Mouse (Mus musculus) ES-Bruce4 (cell line): ENCODE measurements at regions not wholly inside any gene's neighbourhood (a gene's known extent, or its start where the extent isn't known, plus 50 kb on each side); places are given as distances from the start of the nearest gene placed in this dataset.

Source experiments
- H3K27ac ChIP-seq: 2 replicates; pipeline ENCODE4 v1.5.1; 2012; ENCODE audit warnings: low read length, inconsistent platforms; ENCODE audit not compliant: insufficient read depth
- H3K27me3 ChIP-seq: 2 replicates; pipeline ENCODE4 v1.6.1; 2012; ENCODE audit warnings: mild to moderate bottlenecking, low read length, inconsistent platforms; ENCODE audit not compliant: control insufficient read depth, poor library complexity, insufficient read depth, severe bottlenecking
- H3K36me3 ChIP-seq: 2 replicates; pipeline ENCODE4 v1.6.1; 2012; ENCODE audit warnings: inconsistent platforms, mild to moderate bottlenecking, low read length, moderate library complexity; ENCODE audit not compliant: control insufficient read depth, poor library complexity, insufficient read depth, severe bottlenecking
- H3K4me1 ChIP-seq: one replicate; pipeline ENCODE4 v1.8.1; 2011; ENCODE audit warnings: low read length; ENCODE audit not compliant: control insufficient read depth, insufficient read depth
- H3K4me3 ChIP-seq: 2 replicates; pipeline ENCODE4 v1.5.1; 2011; ENCODE audit warnings: low read depth, mild to moderate bottlenecking, low read length
- H3K9ac ChIP-seq: 2 replicates; pipeline ENCODE4 v1.6.1; 2012; ENCODE audit warnings: low read depth, mild to moderate bottlenecking, inconsistent platforms; ENCODE audit not compliant: poor library complexity, severe bottlenecking
- H3K9me3 ChIP-seq: replicated peaks from 2 replicates; pipeline ENCODE4 v1.6.1; 2012; ENCODE audit warnings: mild to moderate bottlenecking, low read length, inconsistent platforms; ENCODE audit not compliant: control insufficient read depth, poor library complexity, insufficient read depth, severe bottlenecking
- CTCF ChIP-seq: IDR thresholded peaks from one replicate; pipeline ENCODE4 v1.8.1; 2011; ENCODE audit warnings: low read depth, low read length
- EP300 ChIP-seq: IDR thresholded peaks from 2 replicates; pipeline ENCODE4 v1.6.1; 2011; ENCODE audit warnings: low read depth, low read length; ENCODE audit not compliant: insufficient read depth
- POLR2A ChIP-seq: IDR thresholded peaks from one replicate; pipeline ENCODE4 v1.8.1; 2011; ENCODE audit warnings: low read length; ENCODE audit not compliant: insufficient read depth

GRCm38 (mm10) chr10:26639118-26639517 lies 114.1 kb upstream of the Arhgap18 start:
- TF ChIP-seq CTCF = no peak
- TF ChIP-seq EP300 = no peak
- TF ChIP-seq POLR2A = no peak
- no peak overlapping the region for H3K9ac ChIP-seq

GRCm38 (mm10) chr10:26653103-26653502 lies 100.1 kb upstream of the Arhgap18 start:
- H3K27ac ChIP-seq = peak overlapping the region; percentile 86
- no peak overlapping the region for H3K9ac ChIP-seq
- TF ChIP-seq EP300 = peak; percentile 56; the same call in 1 of the 2 replicates
- TF ChIP-seq POLR2A = no peak
- H3K4me3 ChIP-seq = no peak overlapping the region
- peaks cover 25% of the 10 kb centered on the region for H3K9me3 ChIP-seq
- no peaks in the 10 kb centered on the region for H3K27me3 ChIP-seq
- no peaks in the 10 kb centered on the region for H3K4me1 ChIP-seq
- H3K36me3 ChIP-seq = no peaks in the 10 kb centered on the region

More at GRCm38 (mm10) chr10:26639118-26639517, 114.1 kb upstream of the Arhgap18 start:
- no peak overlapping the region for H3K4me3 ChIP-seq
- H3K9me3 ChIP-seq = peaks cover 9% of the 10 kb centered on the region
- no peaks in the 10 kb centered on the region for H3K36me3 ChIP-seq
- peaks cover 4% of the 10 kb centered on the region for H3K4me1 ChIP-seq
- no peaks in the 10 kb centered on the region for H3K27me3 ChIP-seq
- H3K27ac ChIP-seq = no peak overlapping the region

GRCm38 (mm10) chr10:26664270-26664669 lies 89.0 kb upstream of the Arhgap18 start:
- Histone ChIP-seq H3K4me3 (no peak overlapping the region), H3K9me3 (peaks cover 2% of the 10 kb centered on the region; the same call in 1 of the 2 replicates), H3K4me1 (no peaks in the 10 kb centered on the region), H3K27me3 (no peaks in the 10 kb centered on the region), H3K36me3 (no peaks in the 10 kb centered on the region), H3K9ac (no peak overlapping the region), H3K27ac (no peak overlapping the region)
- no peak for TF ChIP-seq CTCF
- TF ChIP-seq POLR2A = no peak
- no peak for TF ChIP-seq EP300

GRCm38 (mm10) chr10:26679500-26680227 lies 73.6 kb upstream of the Arhgap18 start:
- Histone ChIP-seq H3K4me1 (no peaks in the 10 kb centered on the region), H3K9ac (no peak overlapping the region), H3K36me3 (no peaks in the 10 kb centered on the region), H3K27ac (no peak overlapping the region), H3K27me3 (no peaks in the 10 kb centered on the region), H3K4me3 (no peak overlapping the region), H3K9me3 (no peaks in the 10 kb centered on the region)
- TF ChIP-seq POLR2A (no peak), CTCF (no peak), EP300 (no peak)

GRCm38 (mm10) chr10:26694761-26695160 lies 58.5 kb upstream of the Arhgap18 start:
- Histone ChIP-seq H3K9ac (no peak overlapping the region), H3K4me3 (no peak overlapping the region), H3K36me3 (no peaks in the 10 kb centered on the region), H3K4me1 (no peaks in the 10 kb centered on the region), H3K27me3 (no peaks in the 10 kb centered on the region), H3K27ac (no peak overlapping the region), H3K9me3 (no peaks in the 10 kb centered on the region)
- TF ChIP-seq POLR2A (no peak), EP300 (no peak), CTCF (no peak)

- no peaks in the 10 kb centered on the region for H3K4me1 ChIP-seq
- peak overlapping the region; percentile 6; the same call in 1 of the 2 replicates for H3K9ac ChIP-seq
- H3K4me3 ChIP-seq = peak overlapping the region; percentile 56
- no peaks in the 10 kb centered on the region for H3K27me3 ChIP-seq
- H3K36me3 ChIP-seq = no peaks in the 10 kb centered on the region
- no peak overlapping the region for H3K27ac ChIP-seq
- no peaks in the 10 kb centered on the region for H3K9me3 ChIP-seq
- TF ChIP-seq CTCF = no peak
- no peak for TF ChIP-seq EP300
- no peak for TF ChIP-seq POLR2A
These were observed 57.8 kb upstream of the Arhgap18 start for GRCm38 (mm10) chr10:26695212-26695933.
